Mouse (Mus musculus) granulocyte monocyte progenitor cell, adult 5-6 weeks (primary cell): ENCODE measurements around the gene Lhx1. TPM values are rescaled to one million over a fixed set of nuclear protein-coding genes. Genes with fewer than 3 reads are reported as not detected.

Experiments
- ATAC-seq: replicated peaks from 2 replicates; pipeline ENCODE4 v1.8.0; 2016; ENCODE audit warnings: mild to moderate bottlenecking, moderate TSS enrichment, inconsistent platforms; ENCODE audit not compliant: poor library complexity, severe bottlenecking
- total RNA-seq, 2 experiments: library from RNA; stranded (forward) in 1 of 2; stranded (reverse) in 1 of 2; fragments of 200-712, 200-1000 nt in 1 of 2; fragments of >200 nt in 1 of 2; fragmentation: Nextera tagmentation in 1 of 2; gene quantifications; 2 replicates each; pipeline ENCODE4 v1.2.3; 2014 to 2017

The Lhx1 gene
- total RNA-seq, 2 experiments from 2014 or later, result not detected

DNA sequence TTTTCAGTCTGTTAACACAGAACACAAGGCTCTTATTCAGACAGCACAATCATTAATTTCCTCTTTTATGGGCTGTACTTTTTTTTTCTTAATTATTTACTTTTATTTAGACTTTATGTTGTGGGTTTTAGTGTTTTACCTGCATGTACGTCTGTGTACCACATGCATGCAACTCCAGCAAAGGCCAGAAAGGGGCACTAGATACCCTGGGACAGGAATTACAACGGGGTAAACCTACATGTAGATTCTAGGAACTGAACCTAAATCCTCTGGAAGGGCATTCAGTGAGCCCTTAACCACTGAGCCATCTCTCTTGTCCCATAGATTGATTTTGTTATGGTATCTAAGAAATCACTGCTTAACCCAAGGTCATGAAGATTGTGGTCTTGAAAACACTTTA, 27.4 kb downstream of the Lhx1 start:
- ATAC-seq, result no peak

DNA sequence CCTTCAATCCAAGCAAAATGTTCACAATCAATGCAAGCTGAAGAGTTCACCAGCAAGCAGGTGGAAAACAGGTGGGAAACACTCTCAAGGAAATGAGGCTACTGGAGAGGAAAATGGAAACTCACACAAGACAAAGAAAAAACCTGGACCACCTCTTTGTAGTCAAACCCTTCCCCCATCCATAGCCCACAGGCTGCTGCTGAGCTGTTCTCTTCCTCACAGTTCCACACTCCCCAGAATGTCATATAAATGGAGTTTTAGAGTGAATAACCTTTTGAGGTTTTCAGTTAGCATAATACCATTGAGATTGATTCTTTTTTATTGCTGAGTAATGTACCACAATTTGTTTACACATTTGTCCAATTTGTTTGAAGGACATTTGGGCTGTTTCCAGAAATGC, 28.4 kb downstream of the Lhx1 start:
- ATAC-seq, result no peak

DNA sequence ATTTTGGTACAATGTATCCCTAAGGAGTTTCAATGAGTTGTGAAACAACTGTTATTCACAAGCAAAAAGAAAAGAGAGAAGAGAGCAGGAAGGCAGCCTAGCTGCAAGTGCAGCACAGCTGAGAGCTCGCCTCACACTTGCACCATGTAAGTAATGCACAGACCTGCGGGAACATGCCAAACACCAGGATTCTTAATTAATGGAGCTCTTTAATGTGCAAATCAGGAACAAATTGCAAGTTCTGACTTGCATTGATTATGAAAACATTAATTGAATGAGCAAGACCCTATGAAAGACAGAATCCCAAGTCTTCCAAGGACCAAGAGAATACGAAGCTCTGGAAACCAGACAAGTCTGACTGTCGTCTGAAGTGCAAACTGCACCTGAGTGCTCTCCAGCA, 29.6 kb downstream of the Lhx1 start:
- ATAC-seq, result no peak

DNA sequence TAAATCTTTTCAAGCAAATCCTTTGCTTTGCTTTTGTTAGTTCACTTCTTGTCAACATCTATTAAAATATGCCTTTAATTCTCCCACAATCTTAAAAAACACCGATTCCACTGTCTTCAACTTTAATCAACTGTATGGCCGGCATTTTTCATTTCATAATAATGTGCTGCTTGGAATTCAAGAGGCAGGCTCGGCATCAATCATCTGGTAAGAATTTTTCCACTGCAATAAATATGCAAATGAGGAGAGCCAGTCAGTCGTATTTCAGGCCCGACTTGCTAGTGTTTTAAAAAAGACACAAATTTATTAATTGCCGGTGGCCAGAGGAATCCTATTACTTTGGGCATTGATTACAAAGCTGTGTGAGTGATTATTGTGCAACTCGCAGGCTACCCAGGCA, 43.7 kb downstream of the Lhx1 start:
- ATAC-seq, result no peak

DNA sequence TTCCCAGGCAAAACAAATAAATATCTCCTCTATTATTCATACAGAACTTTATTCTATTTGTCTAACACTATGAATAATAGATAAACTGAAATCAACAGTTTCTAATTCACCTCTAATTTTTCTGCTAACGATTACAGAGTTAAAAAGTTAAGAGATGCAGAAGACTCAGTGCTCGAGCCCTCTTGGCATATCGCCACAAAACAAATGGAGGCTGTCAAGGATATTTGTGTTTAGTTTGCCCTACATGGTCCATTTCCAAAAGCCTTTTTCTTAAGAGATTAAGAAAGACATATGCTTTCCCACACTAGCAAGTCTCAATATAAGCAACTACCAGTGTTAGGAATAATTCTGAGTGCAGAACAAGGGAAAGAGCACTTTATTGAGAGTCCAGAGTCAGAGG, 44.9 kb downstream of the Lhx1 start:
- no peak for ATAC-seq

DNA sequence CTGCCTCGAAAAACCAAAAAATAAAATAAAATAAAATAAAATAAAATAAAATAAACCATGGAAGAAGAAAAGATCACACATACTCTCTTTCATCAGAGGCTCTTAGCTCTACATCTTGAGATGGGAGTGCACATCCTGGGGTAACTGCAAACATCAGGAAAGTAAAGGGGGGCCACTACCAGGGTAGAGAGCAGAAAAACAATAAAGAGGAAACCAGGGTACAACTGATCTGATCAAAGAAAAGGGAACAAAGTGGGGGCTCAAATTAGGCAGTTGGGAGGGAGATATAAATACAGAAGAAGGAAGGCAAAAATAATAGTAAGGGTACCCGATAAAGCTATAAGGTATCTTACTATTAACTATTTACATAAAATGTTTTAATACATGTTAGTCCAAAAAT, 48.7 kb downstream of the Lhx1 start:
- 0 out of 2 replicates have a peak, but pooled peaks have one; percentile 25 for ATAC-seq

DNA sequence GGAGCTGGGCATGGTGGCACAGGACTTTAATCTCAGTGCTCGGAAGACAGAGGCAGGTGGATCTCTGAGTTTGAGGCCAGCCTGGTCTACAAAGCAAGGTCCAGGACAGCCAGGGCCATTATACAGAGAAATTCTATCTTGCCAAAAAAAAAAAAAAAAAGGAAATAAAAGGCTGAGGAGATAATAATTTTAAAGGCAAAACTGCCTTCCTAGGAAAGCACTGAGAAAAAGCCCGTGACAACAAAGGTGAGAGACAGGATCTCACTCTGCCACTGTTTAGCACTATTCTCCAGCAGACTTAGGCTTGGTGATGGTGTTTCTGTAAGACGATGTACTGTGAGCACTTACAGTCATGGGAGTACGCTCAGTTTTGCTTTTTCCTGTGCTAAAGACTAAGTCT, 49.3 kb downstream of the Lhx1 start:
- no peak for ATAC-seq

DNA sequence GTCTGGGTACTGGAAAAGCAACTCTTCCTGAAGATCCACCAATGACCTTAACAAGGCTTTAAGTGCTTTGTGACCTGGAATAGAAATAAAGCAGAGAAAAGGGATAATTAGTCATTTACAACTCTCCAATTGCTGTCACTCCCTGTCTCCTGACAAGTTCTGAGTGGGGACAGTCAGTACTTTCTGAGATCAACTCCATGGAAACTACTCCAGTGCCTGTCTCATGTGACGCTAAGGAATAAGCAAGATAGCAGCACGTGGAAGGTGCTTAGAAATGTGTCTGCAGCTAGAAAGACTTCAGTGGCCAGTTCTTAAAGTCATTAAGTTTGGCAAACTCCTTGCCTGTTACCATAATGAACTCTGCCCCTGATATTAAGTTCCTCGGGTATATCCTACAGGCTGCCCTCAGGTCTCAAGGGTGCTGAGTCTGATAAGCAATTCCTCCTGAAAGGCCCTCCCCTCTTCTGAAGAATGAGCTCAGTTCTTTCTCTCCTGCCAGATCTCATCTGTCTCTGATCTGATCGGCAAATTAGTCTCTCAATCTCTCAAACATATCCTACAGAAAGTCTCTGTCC, 52.2 kb downstream of the Lhx1 start:
- ATAC-seq, result no peak

Other genes starting within 250 kb of the Lhx1 start
- 40.5 and 52.6 TPM in 2 replicates for gene Aatf, start 12.0 kb downstream of the Lhx1 start, total RNA-seq (2014; fragmentation: Nextera tagmentation)
- gene Aatf, start 12.0 kb downstream of the Lhx1 start, total RNA-seq (2017), result 71.0 and 97.3 TPM in 2 replicates